Mouse (Mus musculus) frontal cortex, adult 2 months (tissue): ENCODE measurements around the gene B3gnt6. TPM values are rescaled to one million over a fixed set of nuclear protein-coding genes. Genes with fewer than 3 reads are reported as not detected.
"Not testable (repeated sequence)": the region's sequence is repeated elsewhere in the genome, so short reads cannot be mapped to it uniquely, and the experiment has no call there.

Source experiments
- DNase-seq, 2 experiments: peaks; one replicate each; pipeline ENCODE4 v3.0.0; 2022; ENCODE audit warnings: low spot score in 1 of 2; ENCODE audit errors: extremely low spot score in 1 of 2
- polyA plus RNA-seq: library from polyadenylated mRNA; depleted of rRNA; stranded (reverse); fragments of >200 nt; gene quantifications from 2 replicates; pipeline ENCODE4 v1.2.3, GENCODE M21; 2012; rRNA removed

B3gnt6 gene
- 0.44 and 0.59 TPM in 2 replicates for polyA plus RNA-seq

DNA sequence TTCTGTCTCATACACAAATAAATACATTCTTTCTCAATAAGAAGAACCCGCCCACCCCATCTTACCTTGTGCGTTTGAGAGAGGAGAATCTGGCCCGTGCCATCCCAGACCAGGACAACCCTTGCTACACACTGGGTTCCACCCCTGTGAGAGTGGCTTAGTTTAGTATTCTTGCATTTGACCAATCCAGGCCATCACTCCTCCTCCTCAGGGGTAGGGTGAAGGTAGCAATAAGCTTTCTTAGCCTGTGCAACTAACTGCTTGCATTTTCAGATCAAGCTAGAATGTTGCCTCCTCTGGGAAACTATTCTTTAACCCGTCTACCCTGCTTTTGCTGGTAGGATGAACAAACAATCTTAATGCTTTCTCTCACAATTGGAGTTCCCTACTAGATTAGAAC lies at the start of gene B3gnt6:
B3gnt6 (minus strand) TSS at position 101 of the 400 bp plus-strand sequence.
- DNase-seq, result no peak

DNA sequence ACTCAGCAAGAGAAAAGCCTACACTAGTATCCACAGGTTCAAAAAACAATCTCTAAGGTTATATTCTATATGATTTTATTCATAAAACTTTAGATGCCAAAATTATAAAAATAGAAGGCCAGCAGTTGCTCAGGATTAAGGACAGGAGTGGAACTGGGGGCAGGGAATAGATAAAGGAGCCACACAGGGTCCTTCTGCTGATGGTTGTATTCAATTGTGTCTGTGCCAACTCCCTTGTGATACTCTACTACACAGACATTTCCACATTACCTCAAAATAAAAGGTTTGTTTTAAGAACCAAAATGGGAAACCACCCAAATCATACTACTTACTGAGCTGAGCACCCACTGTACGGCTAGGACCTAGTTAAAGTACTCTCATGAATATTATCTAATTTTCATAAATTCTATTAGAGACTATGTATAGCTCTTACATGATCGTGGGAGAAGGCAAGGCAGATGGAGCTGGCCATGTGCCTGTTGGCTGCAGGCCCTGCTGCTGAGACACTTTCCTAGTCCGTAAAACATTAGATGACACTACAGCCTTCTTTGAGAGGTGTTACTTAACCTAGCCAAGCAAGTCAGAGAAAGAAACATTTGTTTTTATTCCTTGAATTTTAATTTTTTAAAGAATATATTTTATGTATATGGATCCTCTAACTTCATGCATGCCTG lies 37.5 kb upstream of the B3gnt6 start:
- peak; percentile 12 to 54 for DNase-seq

DNA sequence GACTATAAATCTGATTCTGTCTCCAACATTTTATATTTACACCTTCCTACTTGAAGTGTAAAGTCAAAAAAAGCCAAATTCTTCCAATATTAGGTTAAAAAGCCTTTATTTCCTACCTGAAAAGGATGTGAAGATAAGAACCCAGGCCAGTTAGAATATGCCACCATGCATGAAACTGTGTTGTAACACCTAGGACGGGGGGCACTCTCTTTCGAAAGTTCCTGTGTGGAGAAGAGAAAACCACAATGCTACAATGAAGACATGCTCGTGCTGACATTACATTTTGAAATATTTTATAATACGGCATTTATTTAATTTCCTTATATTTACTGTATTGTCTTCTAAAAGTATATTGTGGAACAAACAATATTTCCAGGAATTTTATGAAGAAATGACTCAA lies 24.5 kb upstream of the B3gnt6 start:
- DNase-seq, result no peak

DNA sequence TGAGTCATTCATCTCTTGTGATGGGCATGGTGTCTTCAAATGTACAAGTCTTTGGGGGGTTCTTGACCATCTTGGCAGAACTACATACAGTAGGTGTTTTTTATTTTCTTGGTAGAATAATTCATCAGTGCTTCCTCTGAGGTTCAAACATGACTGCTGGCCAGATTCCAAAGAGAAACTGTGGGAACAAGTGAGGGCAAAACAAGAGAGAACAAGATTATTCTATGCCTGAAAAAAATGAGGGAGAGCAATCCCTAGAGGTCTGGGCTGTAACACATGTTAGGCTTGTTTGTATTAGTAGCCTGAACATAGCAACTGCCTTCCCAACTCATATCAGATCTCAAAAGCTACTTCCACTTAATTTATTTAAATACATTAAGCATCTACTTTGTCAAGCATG lies 17.4 kb upstream of the B3gnt6 start:
- DNase-seq, result no peak

DNA sequence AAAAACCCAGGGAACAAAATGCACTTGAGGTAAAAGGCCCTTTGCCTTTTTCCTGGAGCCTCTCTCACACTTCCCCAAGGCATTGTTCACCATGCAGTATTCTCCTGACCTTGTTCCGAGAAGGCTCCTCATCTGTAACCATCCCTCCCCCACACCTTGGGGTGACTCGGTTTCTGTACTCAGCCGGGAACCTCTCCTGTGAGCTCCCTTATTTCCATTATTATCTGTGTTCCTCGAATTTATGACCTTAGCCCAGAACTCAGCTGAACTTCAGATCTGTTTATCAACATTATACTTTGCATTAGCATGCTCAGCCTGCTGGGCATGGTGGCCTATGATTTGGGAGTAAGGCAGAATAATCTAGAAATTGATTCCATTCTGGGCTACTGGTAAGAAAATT lies 3.7 kb upstream of the B3gnt6 start:
- no peak for DNase-seq

DNA sequence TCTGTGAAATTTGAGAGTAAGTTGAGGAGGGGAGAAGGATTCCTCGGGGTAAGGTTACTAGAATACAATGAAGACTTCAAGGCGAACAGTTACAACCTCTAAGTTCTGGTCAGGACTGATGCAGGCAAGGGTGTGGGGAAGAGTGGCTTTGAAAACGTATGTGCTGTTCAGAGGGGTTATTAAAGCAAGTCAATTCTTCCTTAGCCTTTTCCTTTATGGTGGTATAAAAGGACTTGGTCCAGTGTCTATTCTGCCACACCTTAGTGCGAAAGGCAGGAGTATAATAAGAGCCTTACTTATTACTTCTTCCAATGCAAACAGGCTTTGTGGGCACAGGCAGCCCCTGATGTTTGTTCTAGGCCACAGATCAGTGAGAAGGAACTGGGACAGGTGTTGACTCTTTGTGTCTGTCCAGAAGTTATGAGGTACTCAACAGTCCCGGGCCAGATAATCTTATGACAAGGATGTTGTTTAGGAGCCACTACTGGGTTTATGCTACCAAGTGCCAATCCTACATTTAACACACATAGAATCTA lies 2.3 kb upstream of the B3gnt6 start:
- no peak for DNase-seq

DNA sequence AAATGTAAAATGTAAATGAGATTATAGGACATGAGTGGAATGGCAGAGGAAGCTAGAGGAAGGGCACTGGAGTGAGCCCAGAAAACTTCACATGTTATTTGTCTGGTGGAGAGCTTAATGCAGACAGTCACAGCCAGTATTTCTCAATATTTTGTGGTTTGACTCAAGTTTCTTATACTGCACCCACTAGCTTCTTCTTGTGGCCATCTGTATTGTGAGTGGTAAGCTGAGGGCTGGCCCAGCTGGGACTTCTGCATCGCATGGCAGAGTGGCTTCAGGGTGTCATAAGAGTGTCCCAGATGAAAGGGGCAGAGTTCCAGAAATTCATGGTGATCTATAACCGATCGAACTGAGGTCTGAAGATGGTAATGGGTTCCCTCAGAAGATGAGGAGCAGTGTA lies 1.1 kb upstream of the B3gnt6 start:
- DNase-seq, result no peak

DNA sequence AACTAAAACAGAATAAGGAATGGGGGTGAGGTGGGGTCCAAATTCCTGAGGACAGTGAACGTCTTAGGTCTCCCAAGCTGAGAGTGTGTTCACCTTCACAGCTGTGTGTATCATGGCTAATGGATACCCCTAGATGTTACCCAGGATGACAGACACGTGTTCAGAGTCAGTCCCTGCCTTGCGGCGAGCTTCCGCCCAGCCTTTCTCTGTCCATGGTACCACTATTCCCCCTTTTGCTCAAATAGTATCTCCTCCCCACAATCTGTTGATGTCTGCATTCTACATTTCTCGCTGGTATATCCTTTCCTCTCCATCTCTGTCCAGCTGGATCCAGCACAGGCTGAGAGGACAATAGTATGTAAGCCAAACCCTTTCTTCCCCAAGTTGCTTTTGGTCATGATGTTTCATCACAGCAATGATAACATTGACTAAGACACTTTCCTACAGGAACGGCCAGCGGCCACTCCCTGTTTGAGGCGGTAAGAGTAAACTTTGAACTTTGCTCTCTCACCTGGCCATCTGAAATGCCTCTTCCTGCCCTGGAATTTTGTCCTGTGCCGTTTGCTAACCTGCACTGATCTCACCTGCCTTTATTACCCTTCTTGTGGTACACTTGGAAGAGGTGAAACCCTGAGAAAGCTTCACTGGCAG lies 4.0 kb downstream of the B3gnt6 start:
- DNase-seq, result no peak

DNA sequence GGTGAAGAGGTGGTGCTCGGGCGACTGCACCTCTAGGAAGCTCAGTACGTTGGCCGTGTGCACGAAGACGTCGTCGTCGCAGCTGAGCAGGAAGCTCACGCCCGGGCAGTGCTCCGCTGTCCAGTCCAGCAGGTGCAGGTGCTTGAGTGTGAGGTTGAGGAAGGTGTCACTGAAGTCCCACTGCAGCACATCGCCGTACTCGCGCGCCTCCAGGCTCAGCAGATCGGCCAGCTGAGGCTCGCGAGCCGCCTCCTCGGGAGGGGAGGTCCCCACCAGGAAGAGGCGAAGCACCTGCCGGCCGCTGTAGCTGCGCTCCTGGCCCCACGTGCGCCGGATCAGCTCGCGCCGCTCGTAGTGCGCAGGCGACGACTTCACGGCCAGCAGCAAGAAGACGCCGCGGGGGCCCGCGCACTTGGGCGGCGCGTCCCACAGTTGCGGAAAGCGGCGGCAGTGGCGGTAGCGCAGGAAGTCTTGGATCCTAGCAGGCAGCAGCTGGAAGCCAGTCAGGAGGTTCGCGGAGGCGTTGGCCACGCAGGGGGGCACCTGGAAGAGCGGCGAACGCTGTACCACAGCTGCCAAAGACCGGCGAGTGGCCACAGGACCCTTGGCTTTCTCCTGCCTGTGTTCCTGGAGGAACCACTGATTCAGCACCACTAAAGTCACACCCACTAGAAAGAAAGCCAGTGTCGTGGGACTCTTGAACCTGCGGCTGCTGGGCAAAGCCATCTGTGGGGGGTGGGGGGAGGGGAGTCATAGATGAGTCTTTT lies 5.1 kb downstream of the B3gnt6 start:
- peak in 1 of 2 experiments; percentile 42 for DNase-seq

DNA sequence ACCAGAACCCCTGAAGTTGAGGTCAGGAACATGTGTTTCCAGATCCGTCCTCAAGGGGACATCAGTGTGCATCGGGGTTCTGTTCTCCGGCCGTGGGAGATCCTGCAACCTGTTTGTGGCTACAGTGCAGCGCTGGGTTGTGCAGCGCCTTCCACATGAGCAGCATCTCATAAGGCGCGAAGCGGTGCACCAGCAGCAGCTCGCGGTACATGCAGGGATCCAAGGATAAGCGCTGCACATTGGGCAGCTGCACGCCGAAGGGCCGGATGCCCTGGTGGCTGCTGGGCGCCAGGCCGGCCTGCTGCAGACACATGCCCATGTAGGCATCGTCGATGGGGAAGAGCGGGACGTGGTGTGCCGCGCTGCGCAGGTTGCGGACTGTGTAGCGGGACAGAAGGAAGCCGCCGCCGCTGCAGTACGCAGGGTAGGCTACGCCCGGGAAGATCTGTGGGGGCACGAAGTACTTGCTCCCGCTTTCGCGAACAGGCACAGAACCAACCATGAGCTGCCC lies 5.7 kb downstream of the B3gnt6 start:
- DNase-seq, result peak in 1 of 2 experiments; percentile 38

DNA sequence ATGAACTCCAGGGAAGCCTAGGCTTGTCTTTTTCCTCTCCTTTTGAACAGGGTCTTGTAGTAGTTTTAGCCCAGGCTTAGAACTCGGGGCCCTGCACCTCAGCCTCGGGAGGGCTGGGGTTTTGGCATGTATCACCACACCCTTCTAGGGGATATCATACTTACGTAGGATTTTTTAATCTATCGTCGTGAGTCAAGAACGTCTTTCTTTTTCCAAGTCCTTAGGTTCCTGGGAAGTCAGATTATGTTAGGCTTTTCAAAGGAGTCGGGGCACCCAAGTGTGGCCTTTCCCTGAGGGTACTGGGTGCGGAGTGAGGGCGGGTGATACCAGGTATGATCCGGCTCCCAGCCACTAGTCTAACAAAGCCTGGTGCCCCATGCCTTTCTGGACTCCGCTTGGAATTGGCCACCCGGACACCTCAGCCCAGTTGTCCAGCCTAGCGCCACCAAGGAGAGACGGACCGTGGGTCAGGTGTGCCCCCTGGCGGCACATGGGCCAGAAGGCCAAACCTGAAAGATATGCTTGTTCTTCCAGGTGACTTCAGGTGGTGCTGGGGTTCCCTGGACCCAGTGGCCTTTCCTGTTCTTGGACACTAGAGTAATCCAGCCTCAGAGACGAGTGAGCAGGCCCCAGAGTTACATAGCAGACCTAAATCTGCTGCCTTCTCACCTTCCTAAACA lies 7.6 kb downstream of the B3gnt6 start:
- no peak for DNase-seq

DNA sequence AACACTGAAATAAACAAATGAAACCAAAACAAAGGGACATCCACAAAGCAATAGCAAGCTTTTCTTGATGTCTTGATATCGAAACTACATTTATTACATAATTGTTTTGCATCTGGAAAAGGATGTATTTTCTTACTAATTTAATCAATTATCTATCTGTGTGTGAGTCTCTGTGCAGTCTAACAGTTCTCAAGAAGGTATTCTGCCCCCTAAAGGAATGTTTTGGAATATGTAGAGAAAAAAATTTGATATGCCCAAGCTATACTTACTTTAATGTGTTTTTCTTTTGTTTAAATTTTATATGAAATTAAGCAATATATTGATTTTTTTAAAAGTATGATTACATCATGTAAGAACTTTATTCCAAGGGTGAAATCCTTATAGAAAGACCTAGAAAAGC lies 8.7 kb downstream of the B3gnt6 start:
- DNase-seq, result no peak

DNA sequence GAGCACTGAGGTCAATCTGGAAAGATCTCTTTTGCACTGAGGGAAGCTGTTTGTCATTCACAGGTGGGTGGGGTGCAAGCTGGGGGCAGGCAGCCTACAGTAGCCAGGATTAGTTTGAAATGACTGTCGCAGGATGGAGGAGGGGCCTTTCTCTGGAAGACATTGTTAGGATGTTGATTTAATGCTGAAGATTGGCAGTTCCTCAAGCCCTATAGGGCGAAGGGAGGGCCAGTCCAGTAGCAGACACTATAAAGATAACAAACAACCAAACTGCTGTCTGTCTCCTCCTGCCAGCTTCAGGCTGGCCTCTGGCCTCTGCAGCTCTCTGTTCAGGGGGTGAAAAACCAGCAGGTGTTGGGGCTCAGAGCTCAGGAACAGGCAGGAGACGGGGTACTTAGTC lies 9.5 kb downstream of the B3gnt6 start:
- DNase-seq, result no peak

DNA sequence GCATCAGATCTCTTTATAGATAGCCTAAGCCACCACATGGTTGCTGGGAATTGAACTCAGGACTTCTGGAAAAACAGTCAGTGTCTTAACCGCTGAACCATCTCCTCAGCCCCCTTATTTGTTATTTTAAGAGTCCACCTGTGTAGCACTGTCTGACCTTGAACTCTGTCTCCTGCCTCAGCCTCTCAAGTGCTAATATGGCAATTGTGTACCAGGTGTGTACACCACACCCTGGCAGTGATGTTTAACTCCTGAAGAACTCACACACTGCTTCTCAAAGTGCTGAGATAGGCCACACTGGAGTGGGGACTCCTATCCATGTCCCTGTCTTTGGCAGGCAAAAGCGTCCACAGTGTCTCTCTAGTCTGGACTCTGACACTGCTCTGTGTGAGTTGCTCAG lies 10.6 kb downstream of the B3gnt6 start:
- no peak for DNase-seq

DNA sequence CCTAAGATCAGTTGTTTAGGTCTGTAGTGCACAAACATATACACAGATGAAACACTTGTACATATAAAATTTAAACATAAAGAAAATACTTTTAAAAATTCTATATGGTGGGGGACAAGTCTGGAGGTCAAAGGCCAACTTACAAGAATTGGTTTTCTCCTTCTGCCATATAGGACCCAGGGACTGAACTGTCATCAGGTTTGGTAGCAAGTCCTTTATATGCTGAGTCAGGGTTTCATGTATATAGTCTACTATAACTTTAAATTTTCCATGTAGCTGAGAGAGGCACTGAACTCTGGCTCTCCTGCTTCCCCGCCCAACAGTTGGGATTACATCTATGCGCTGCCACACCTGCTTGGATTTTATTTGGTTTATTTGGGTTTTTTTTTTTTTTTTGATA lies 11.0 kb downstream of the B3gnt6 start:
- DNase-seq, result no peak

DNA sequence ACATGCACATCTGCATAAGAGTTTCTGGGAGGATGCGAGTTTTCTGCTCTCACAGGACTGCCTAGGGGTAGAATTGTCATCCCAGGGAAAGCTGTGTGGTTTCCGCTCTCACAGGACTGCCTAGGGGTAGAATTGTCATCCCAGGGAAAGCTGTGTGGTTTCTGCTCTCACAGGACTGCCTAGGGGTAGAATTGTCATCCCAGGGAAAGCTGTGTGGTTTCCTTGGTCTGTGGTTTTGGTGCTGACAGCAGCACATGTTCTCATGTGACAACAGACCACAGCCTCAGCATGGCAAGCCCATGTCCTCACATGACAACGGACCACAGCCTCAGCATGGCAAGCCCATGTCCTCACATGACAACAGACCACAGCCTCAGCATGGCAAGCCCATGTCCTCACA lies 11.9 kb downstream of the B3gnt6 start:
- DNase-seq, result not testable (repeated sequence)

DNA sequence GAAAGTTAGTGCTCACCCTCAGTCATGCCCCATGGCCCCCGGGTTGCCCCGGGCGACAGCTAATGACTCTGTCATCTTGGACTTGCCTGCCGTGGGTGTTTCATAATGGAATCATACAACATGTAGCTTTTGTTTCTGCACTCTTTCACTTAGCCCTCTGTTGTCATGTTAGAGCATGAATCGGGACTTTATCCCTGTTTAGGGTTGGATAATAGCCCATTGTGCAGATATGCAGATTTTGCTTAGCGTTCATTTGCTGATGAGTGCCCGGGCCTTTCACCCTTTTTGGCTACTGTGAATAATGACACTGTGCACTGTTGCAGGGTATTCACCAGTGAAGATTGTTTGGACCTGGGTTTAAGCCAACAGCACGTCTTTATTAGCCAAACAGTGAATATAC lies 12.6 kb downstream of the B3gnt6 start:
- no peak for DNase-seq

DNA sequence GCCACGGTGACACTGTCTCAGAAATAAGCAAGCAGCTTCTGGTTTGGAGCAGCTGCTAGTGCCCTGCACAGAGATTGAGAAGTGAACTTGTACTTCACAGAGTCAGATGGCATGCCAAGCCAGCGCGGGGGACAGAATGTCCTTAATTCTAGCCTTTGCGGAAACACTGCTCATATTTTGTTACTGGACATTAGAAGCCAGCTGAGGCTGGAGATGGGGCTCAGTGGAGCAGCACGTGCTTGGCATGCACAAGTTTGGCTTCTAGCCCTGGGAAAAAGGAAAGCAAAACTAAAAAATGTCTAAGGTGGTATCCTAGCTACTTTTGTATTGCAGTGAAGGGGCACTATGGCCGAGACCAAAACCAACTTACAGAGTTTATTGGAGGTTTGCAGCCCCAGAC lies 14.0 kb downstream of the B3gnt6 start:
- no peak for DNase-seq

DNA sequence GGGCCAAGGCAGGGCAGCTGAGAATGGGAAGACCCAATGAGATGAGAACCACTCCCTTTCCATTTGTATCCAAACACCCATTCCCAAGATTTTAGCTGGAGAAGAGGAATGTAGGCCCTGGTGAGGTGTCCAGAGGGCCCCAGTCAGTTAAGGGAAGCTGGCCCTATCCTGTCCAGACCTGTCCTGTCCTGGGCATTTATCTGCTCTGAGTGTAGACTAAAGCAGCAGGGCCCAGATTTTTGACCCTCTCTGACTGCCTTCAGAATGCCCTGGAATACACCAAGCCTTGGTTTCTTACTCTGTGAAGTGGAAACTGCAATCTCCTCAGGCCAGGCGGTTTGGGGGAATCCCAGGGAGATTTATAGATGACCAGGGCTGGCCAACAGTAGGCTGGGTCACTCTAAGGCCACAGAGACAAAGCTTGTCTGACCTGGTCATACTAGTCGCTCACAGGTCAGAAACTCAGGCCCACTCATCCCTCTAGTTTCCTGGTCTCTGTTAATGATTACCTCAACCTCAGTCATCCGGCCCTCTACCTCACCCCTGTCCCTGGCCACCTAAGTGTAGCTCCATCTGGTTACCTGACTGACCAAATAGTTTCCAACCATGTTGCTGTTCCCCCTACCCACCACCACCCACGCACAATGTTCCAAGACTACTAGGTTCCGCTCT lies 20.6 kb downstream of the B3gnt6 start:
- DNase-seq, result no peak

DNA sequence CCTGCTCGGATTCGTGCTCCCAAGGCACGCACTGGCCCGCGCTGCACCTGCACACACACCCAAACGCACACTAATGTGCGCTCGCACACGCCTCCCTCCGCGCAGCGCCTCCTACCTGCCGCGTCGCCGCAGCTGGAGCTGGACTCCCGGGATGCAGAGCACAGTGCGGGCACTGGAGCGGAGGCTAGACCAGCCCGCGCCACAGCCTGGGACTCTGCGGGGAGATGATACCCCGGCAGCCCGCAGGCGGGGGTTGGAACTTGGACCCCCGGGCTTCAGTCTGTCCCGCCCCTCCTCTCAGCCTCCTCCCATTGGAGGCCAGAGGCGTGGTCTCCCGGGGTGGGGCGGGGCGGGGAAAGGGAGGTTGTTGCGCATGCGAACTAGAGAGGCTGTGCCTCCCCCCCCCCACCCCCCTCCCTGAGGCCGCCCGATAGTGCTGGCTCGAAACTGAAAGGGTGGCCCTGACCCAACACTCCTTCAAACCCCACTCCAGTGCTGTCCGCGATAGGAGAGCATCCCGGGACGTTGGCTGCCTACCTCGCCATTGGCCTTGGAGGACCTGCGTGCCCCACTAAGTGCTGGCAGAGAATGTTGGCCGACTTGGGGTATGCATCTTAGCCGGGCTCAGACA lies 21.2 kb downstream of the B3gnt6 start, which contains the start of gene Capn5:
Capn5 (minus strand) TSS at position 346 of the 631 bp plus-strand sequence.
- DNase-seq, result peak in 1 of 2 experiments; percentile 46
